Mouse (Mus musculus): ENCODE measurements around the gene Gphb5. TPM values are rescaled to one million over a fixed set of nuclear protein-coding genes. Genes with fewer than 3 reads are reported as not detected.

The Gphb5 gene
- not detected in 2 replicates for polyA plus RNA-seq (2012; rRNA removed)
- not detected in 2 replicates for polyA plus RNA-seq (2014; fragmentation: Nextera tagmentation; extraction: Ambion mirVana)

DNA sequence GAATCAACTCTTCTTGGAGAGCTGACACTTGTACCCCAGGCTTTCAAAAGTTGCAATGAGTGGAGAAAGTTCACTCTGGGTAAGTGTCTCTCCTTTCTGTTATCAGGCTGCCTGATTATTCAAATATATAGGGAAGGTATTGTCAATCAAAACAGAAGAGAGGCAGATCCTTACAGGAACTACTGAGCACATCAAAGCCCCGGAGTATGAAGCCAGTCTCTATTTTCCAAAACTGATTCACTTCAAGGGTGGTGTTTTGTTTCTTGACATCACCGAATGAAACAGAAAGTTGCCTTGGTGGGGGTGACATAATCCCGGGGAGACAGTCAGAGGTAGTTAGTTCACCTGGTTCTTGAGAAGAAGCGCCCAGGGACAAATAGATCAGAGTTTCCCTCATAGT lies at the start of gene Gphb5:
Gene Gphb5 (minus strand): TSS at position 101 of the 400 bp plus-strand sequence.
- no peak for ATAC-seq (ENCODE audit: low FRiP score, low read depth)
- Histone ChIP-seq H3K4me3 (replicated peaks; ENCODE audit: low read length) (no peak within 1 kb of the TSS), H3K4me2 (replicated peaks; ENCODE audit: low read depth, low read length, severe bottlenecking) (no peak within 1 kb of the TSS), H3K9me3 (ENCODE audit: control insufficient read depth, low read length) (no peaks in the 10 kb centered on the region), H3K27ac (replicated peaks; ENCODE audit: low read depth, low read length) (no peak within 1 kb of the TSS), H3K36me3 (ENCODE audit: control insufficient read depth, insufficient read depth, low read length) (no peaks in the 10 kb centered on the region), H3K9ac (ENCODE audit: low read depth, low read length, severe bottlenecking) (no peak within 1 kb of the TSS), H3K27me3 (ENCODE audit: control insufficient read depth, insufficient read depth, low read length) (no peaks in the 10 kb centered on the region), H3K4me1 (ENCODE audit: control insufficient read depth, insufficient read depth, low read length) (no peaks in the 10 kb centered on the region)
- DNase-seq (ENCODE audit: low spot score), result no peak
- TF ChIP-seq POLR2A (IDR thresholded peaks at IDR 0.05; ENCODE audit: borderline replicate concordance, extremely low read depth, insufficient read depth, insufficient read length), result no peak
- WGBS, result 88% methylated on average over 4 of the region's 4 CpGs

- peaks cover 29% of the 10 kb centered on the region for H3K36me3 ChIP-seq (ENCODE audit: control insufficient read depth, insufficient read depth, low read length)
- no peak for TF ChIP-seq POLR2A (IDR thresholded peaks at IDR 0.05; ENCODE audit: borderline replicate concordance, extremely low read depth, insufficient read depth, insufficient read length)
- no peaks in the 10 kb centered on the region for H3K27me3 ChIP-seq (ENCODE audit: control insufficient read depth, insufficient read depth, low read length)
- no peak overlapping the region for H3K4me2 ChIP-seq (replicated peaks; ENCODE audit: low read depth, low read length, severe bottlenecking)
- H3K9ac ChIP-seq (ENCODE audit: low read depth, low read length, severe bottlenecking), result no peak overlapping the region
- WGBS, result 86% methylated on average over 7 of the region's 7 CpGs
- H3K9me3 ChIP-seq (ENCODE audit: control insufficient read depth, low read length), result no peaks in the 10 kb centered on the region
- peaks cover 12% of the 10 kb centered on the region for H3K4me1 ChIP-seq (ENCODE audit: control insufficient read depth, insufficient read depth, low read length)
- DNase-seq (ENCODE audit: low spot score) (no peak), ATAC-seq (ENCODE audit: low FRiP score, low read depth) (no peak)
- no peak overlapping the region for H3K4me3 ChIP-seq (replicated peaks; ENCODE audit: low read length)
- no peak overlapping the region for H3K27ac ChIP-seq (replicated peaks; ENCODE audit: low read depth, low read length)
Observed at GRCm38 (mm10) chr12:75466206-75466605, 49.6 kb upstream of the Gphb5 start.

GRCm38 (mm10) chr12:75464016-75464769 lies 47.6 kb upstream of the Gphb5 start:
- Histone ChIP-seq H3K4me3 (replicated peaks; ENCODE audit: low read length) (no peak overlapping the region), H3K27ac (replicated peaks; ENCODE audit: low read depth, low read length) (no peak overlapping the region), H3K27me3 (ENCODE audit: control insufficient read depth, insufficient read depth, low read length) (no peaks in the 10 kb centered on the region), H3K4me1 (ENCODE audit: control insufficient read depth, insufficient read depth, low read length) (peaks cover 12% of the 10 kb centered on the region), H3K36me3 (ENCODE audit: control insufficient read depth, insufficient read depth, low read length) (peaks cover 40% of the 10 kb centered on the region), H3K4me2 (replicated peaks; ENCODE audit: low read depth, low read length, severe bottlenecking) (no peak overlapping the region), H3K9me3 (ENCODE audit: control insufficient read depth, low read length) (no peaks in the 10 kb centered on the region), H3K9ac (ENCODE audit: low read depth, low read length, severe bottlenecking) (no peak overlapping the region)
- ATAC-seq (ENCODE audit: low FRiP score, low read depth), result no peak
- 67% methylated on average over 9 of the region's 9 CpGs for WGBS
- TF ChIP-seq POLR2A (IDR thresholded peaks at IDR 0.05; ENCODE audit: borderline replicate concordance, extremely low read depth, insufficient read depth, insufficient read length), result no peak
- peak; percentile 39 for DNase-seq (ENCODE audit: low spot score)

GRCm38 (mm10) chr12:75460561-75460960 lies 44.0 kb upstream of the Gphb5 start:
- Histone ChIP-seq H3K27me3 (ENCODE audit: control insufficient read depth, insufficient read depth, low read length) (no peaks in the 10 kb centered on the region), H3K27ac (replicated peaks; ENCODE audit: low read depth, low read length) (no peak overlapping the region), H3K36me3 (ENCODE audit: control insufficient read depth, insufficient read depth, low read length) (peaks cover 53% of the 10 kb centered on the region), H3K9ac (ENCODE audit: low read depth, low read length, severe bottlenecking) (no peak overlapping the region), H3K4me3 (replicated peaks; ENCODE audit: low read length) (no peak overlapping the region), H3K4me1 (ENCODE audit: control insufficient read depth, insufficient read depth, low read length) (no peaks in the 10 kb centered on the region), H3K4me2 (replicated peaks; ENCODE audit: low read depth, low read length, severe bottlenecking) (no peak overlapping the region), H3K9me3 (ENCODE audit: control insufficient read depth, low read length) (no peaks in the 10 kb centered on the region)
- 91% methylated on average over 5 of the region's 5 CpGs for WGBS
- DNase-seq (ENCODE audit: low spot score) (no peak), ATAC-seq (ENCODE audit: low FRiP score, low read depth) (no peak)
- no peak for TF ChIP-seq POLR2A (IDR thresholded peaks at IDR 0.05; ENCODE audit: borderline replicate concordance, extremely low read depth, insufficient read depth, insufficient read length)

DNA sequence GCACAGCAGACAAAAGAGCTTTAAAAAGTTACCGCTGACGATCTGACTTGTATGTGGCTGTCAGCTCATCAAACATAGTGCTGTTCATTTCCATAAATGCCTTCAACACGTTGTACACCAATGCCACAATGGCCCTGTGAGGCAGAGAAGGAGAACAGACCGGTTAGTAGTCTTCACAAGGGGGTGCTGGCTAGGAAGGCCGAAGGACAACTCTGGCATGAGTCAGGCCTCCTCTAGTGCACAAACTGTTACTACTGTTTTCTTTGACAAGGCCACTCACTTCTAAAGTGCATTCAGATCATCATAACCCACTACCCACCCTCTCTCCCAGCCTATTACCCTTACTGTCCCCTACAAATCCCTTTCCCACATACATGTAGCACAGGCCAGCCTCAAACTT lies 43.1 kb upstream of the Gphb5 start:
- Histone ChIP-seq H3K36me3 (ENCODE audit: control insufficient read depth, insufficient read depth, low read length) (peaks cover 53% of the 10 kb centered on the region), H3K9me3 (ENCODE audit: control insufficient read depth, low read length) (no peaks in the 10 kb centered on the region), H3K4me2 (replicated peaks; ENCODE audit: low read depth, low read length, severe bottlenecking) (no peak overlapping the region), H3K27me3 (ENCODE audit: control insufficient read depth, insufficient read depth, low read length) (no peaks in the 10 kb centered on the region), H3K4me1 (ENCODE audit: control insufficient read depth, insufficient read depth, low read length) (no peaks in the 10 kb centered on the region), H3K4me3 (replicated peaks; ENCODE audit: low read length) (no peak overlapping the region), H3K9ac (ENCODE audit: low read depth, low read length, severe bottlenecking) (no peak overlapping the region), H3K27ac (replicated peaks; ENCODE audit: low read depth, low read length) (no peak overlapping the region)
- no peak for ATAC-seq (ENCODE audit: low FRiP score, low read depth)
- DNase-seq (ENCODE audit: low spot score), result no peak
- WGBS, result 94% methylated on average over 5 of the region's 5 CpGs
- TF ChIP-seq POLR2A (IDR thresholded peaks at IDR 0.05; ENCODE audit: borderline replicate concordance, extremely low read depth, insufficient read depth, insufficient read length), result no peak
